Mouse (Mus musculus): ENCODE results near the gene Spata33. TPM values are rescaled to one million over a fixed set of nuclear protein-coding genes. Genes with fewer than 3 reads are reported as not detected.
"Not testable (repeated sequence)": the region's sequence is repeated elsewhere in the genome, so short reads cannot be mapped to it uniquely, and the experiment has no call there.

Gene Spata33
- polyA plus RNA-seq, 1 experiment from 2014 or later: 4.8 TPM

DNA sequence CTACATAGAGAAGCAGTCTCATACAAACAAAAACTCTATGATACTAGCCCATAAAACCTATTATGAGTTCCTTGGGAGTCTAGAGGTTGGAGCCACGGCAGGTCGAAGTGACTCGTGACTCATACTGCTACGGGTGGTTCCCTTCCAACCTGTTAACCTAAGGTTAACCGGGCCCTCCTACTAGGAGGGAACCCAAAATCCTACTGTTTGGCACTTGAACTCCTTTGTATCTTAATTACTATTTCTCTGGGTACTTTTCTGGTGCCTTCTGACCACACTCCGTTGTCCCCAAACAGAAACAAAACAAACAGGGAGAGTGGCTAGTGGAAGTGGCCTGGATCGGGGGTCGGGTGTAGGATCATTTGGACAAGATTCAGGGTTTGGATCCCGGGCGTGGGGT lies 756 bp upstream of the Spata33 start:
- Histone ChIP-seq H3K4me1 (ENCODE audit: insufficient read depth, low read depth, low read length) (peaks cover 8% of the 10 kb centered on the region; the same call in 1 of the 2 replicates), H3K4me3 (ENCODE audit: low read depth, low read length) (peak overlapping the region; percentile 73), H3K27ac (ENCODE audit: low read length) (peak overlapping the region; percentile 61), H3K4me2 (replicated peaks; ENCODE audit: low read depth, low read length) (peak overlapping the region; percentile 88), H3K36me3 (ENCODE audit: insufficient read depth, low read length) (peaks cover 12% of the 10 kb centered on the region; the same call in 1 of the 2 replicates), H3K27me3 (replicated peaks; ENCODE audit: insufficient read depth, low read length) (no peaks in the 10 kb centered on the region), H3K9ac (replicated peaks; ENCODE audit: low read depth) (peak overlapping the region; percentile 96), H3K9me3 (ENCODE audit: low read length) (no peaks in the 10 kb centered on the region)
- no peak for DNase-seq (ENCODE audit: low spot score)
- no peak for ATAC-seq
- TF ChIP-seq CTCF (IDR thresholded peaks at IDR 0.05) (no peak), EP300 (IDR thresholded peaks at IDR 0.05) (no peak)
- 27% methylated on average over 10 of the region's 10 CpGs for WGBS

DNA sequence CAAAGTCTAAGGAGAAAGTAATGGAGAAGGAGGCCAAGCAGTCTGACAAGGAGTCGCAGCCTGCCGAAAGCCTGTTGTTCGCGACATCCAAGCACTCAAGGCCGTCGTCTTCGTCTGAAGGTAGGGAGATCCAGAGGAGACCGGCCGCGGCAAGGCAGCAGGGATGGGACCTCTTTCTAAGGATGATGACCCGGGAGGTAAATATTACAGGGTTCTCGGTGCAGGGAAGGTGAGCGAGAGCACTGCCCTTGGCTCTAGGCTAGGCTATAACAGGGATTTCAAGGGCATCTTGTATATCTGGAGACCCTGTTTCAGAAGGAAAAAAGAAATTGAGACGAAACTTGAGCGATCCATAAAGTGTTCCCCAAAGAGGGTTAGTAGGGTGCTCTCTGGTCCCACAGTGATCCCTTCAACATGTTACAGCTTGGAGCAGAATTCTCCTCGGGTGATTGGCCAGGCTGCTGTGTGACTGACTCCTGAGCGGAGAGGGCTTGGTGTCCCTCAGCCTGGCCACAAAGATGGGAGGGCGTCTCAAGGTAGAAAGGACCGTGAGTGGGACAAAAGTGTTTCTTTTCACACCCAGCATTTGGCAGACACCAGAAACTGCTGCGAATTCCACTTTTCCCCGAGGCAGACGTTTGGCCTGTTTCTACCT lies 613 bp downstream of the Spata33 start:
- Histone ChIP-seq H3K9ac (replicated peaks; ENCODE audit: low read depth) (peak overlapping the region; percentile 96), H3K27ac (ENCODE audit: low read length) (0 out of 2 replicates have a peak overlapping the region, but pooled peaks have one; percentile 11), H3K4me3 (ENCODE audit: low read depth, low read length) (peak overlapping the region; percentile 73), H3K27me3 (replicated peaks; ENCODE audit: insufficient read depth, low read length) (no peaks in the 10 kb centered on the region), H3K4me1 (ENCODE audit: insufficient read depth, low read depth, low read length) (peaks cover 8% of the 10 kb centered on the region; the same call in 1 of the 2 replicates), H3K4me2 (replicated peaks; ENCODE audit: low read depth, low read length) (peak overlapping the region; percentile 88), H3K9me3 (ENCODE audit: low read length) (no peaks in the 10 kb centered on the region), H3K36me3 (ENCODE audit: insufficient read depth, low read length) (peaks cover 12% of the 10 kb centered on the region; the same call in 1 of the 2 replicates)
- TF ChIP-seq EP300 (IDR thresholded peaks at IDR 0.05): no peak
- no peak for TF ChIP-seq CTCF (IDR thresholded peaks at IDR 0.05)
- 12% methylated on average over 22 of the region's 22 CpGs for whole genome bisulfite sequencing
- peak; percentile 15 for ATAC-seq
- no peak for DNase-seq (ENCODE audit: low spot score)

DNA sequence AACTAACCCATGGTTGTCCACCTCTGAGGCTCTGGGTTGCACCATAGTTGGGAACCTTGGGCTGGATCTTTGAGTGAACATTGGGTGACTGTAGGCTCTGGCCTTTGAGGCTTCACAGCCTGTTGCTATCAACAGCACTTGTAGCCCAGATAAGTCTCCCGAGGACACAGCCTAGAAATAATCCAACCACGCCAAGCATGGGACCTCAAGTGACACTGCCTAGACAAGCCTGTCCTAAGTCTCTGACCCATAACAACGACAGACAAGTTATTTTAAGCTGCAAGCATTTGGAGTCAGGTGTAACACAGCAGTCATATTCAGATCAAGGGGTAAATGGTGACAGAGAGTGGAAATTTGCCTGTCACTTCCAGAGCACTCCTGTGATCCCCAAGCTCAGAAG lies 2.8 kb downstream of the Spata33 start:
- H3K27ac ChIP-seq (ENCODE audit: low read length): no peak overlapping the region
- ATAC-seq (no peak), DNase-seq (ENCODE audit: low spot score) (no peak)
- H3K9ac ChIP-seq (replicated peaks; ENCODE audit: low read depth): no peak overlapping the region
- H3K36me3 ChIP-seq (ENCODE audit: insufficient read depth, low read length): no peaks in the 10 kb centered on the region
- no peaks in the 10 kb centered on the region for H3K27me3 ChIP-seq (replicated peaks; ENCODE audit: insufficient read depth, low read length)
- 68% methylated on average over 3 of the region's 3 CpGs for WGBS
- peaks cover 8% of the 10 kb centered on the region; the same call in 1 of the 2 replicates for H3K4me1 ChIP-seq (ENCODE audit: insufficient read depth, low read depth, low read length)
- no peaks in the 10 kb centered on the region for H3K9me3 ChIP-seq (ENCODE audit: low read length)
- no peak overlapping the region for H3K4me2 ChIP-seq (replicated peaks; ENCODE audit: low read depth, low read length)
- no peak overlapping the region for H3K4me3 ChIP-seq (ENCODE audit: low read depth, low read length)
- no peak for TF ChIP-seq EP300 (IDR thresholded peaks at IDR 0.05)
- TF ChIP-seq CTCF (IDR thresholded peaks at IDR 0.05): no peak

DNA sequence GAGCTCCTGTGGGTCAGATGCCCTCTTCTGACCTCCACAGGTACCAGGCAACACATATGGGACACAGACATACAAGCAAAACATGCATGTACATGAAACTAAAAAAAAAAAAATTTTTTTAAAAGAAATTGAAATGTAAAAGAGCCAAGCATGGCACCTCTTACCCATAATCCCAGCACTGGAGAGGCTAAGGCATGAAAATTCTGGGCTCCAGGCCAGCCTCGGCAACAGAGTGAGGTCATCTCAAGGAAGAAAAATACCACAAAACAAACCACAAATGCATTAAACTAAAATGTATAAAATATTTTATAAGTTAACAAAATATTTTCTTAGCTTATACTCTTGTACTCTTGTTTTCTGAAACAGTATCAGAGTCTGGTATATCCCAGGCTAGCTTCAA lies 8.3 kb downstream of the Spata33 start:
- H3K36me3 ChIP-seq (ENCODE audit: insufficient read depth, low read length): no peaks in the 10 kb centered on the region
- no peaks in the 10 kb centered on the region for H3K9me3 ChIP-seq (ENCODE audit: low read length)
- DNase-seq (ENCODE audit: low spot score) (no peak), ATAC-seq (no peak)
- H3K27me3 ChIP-seq (replicated peaks; ENCODE audit: insufficient read depth, low read length): no peaks in the 10 kb centered on the region
- H3K4me2 ChIP-seq (replicated peaks; ENCODE audit: low read depth, low read length): no peak overlapping the region
- no peak for TF ChIP-seq CTCF (IDR thresholded peaks at IDR 0.05)
- no peak for TF ChIP-seq EP300 (IDR thresholded peaks at IDR 0.05)
- WGBS: 48% methylated on average over 1 of the region's 1 CpGs
- H3K4me3 ChIP-seq (ENCODE audit: low read depth, low read length): no peak overlapping the region
- no peak overlapping the region for H3K27ac ChIP-seq (ENCODE audit: low read length)
- H3K4me1 ChIP-seq (ENCODE audit: insufficient read depth, low read depth, low read length): 0 out of 2 replicates have a peak, but pooled peaks cover 3% of the 10 kb centered on the region
- H3K9ac ChIP-seq (replicated peaks; ENCODE audit: low read depth): no peak overlapping the region

DNA sequence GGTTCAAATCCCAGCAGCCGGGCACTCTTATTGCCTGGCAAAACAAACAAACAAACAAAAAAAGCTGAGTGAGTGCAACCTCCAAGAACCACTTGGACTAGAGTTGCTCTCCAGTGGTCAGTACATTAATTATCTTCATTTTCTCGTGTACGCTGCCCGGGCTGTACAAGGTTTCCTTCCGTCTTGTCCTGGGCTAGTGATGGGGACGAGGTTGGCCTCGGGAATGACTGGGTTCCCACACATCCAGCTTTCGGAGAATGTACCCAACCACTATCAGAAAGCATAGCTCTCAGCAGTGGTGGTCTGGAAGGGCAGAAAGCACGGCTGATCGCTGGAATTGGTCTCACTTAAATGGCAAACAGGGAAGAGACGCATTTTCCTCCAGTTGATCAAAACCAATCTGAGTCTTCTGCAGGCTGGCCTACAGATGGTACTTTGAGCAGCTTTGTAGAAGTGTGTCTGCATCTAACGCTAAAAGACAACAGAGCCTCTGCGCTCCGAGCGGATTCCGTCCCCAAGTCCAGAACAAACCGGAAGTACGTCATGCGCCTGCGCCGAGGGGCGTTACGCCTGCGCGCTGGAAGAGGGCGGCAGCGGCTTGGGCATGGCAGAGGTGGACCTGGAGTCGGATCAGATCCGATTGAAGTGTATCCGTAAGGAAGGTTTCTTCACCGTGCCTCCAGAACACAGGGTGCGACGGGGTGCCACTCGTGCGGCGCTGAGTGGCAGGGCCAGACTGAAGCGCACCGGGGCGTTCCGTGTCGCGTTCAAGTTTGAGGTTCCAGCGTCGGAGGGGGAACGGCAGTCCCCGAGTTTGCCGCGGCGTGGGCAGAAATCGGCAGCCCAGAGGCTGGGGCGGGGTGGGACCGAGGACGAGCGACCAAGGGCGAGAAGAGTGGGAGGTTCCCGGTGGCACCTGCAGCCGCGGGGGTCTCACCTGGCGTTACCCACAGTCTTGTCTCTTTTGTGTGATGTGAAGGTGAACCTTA lies 11.9 kb downstream of the Spata33 start, which contains the start of gene Cdk10:
Cdk10 (plus strand) TSS at position 565 of the 989 bp plus-strand sequence.
- peak; percentile 93 for DNase-seq (ENCODE audit: low spot score)
- Histone ChIP-seq H3K4me1 (ENCODE audit: insufficient read depth, low read depth, low read length) (peaks cover 3% of the 10 kb centered on the region; the same call in 1 of the 2 replicates), H3K4me3 (ENCODE audit: low read depth, low read length) (peak within 1 kb of the TSS; percentile 60), H3K36me3 (ENCODE audit: insufficient read depth, low read length) (no peaks in the 10 kb centered on the region), H3K9ac (replicated peaks; ENCODE audit: low read depth) (peak within 1 kb of the TSS; percentile 81), H3K9me3 (ENCODE audit: low read length) (no peaks in the 10 kb centered on the region), H3K27ac (ENCODE audit: low read length) (peak within 1 kb of the TSS; percentile 86), H3K4me2 (replicated peaks; ENCODE audit: low read depth, low read length) (peak within 1 kb of the TSS; percentile 91), H3K27me3 (replicated peaks; ENCODE audit: insufficient read depth, low read length) (no peaks in the 10 kb centered on the region)
- WGBS: 2% methylated on average over 59 of the region's 59 CpGs
- TF ChIP-seq CTCF (IDR thresholded peaks at IDR 0.05) (peak; percentile 13; the same call in 1 of the 2 replicates), EP300 (IDR thresholded peaks at IDR 0.05) (no peak)
- ATAC-seq: peak; percentile 95

DNA sequence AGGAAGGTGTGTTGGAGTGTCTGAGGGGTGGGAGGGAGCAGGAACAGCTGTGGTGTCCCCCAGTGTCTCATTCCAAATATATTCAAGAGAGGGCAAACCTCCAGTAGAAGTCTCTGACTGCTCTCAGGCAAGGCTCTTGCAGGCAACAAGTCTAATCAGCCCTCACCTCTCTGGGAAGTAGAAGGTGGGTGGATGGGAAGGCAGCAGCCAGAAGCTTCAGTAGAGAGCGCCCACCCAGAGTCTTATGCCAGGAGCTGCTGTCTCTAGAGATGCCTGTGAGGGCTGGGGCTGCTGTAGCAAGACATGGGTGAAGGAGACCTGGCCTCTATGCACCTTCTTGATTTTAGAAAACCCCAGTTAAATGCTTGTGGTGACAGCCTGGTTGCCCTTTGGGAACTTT lies 15.8 kb downstream of the Spata33 start:
- no peaks in the 10 kb centered on the region for H3K27me3 ChIP-seq (replicated peaks; ENCODE audit: insufficient read depth, low read length)
- no peak overlapping the region for H3K9ac ChIP-seq (replicated peaks; ENCODE audit: low read depth)
- ATAC-seq: no peak
- no peak for TF ChIP-seq CTCF (IDR thresholded peaks at IDR 0.05)
- TF ChIP-seq EP300 (IDR thresholded peaks at IDR 0.05): no peak
- H3K4me2 ChIP-seq (replicated peaks; ENCODE audit: low read depth, low read length): no peak overlapping the region
- H3K4me1 ChIP-seq (ENCODE audit: insufficient read depth, low read depth, low read length): peaks cover 3% of the 10 kb centered on the region; the same call in 1 of the 2 replicates
- no peak overlapping the region for H3K27ac ChIP-seq (ENCODE audit: low read length)
- no peak for DNase-seq (ENCODE audit: low spot score)
- no peaks in the 10 kb centered on the region for H3K9me3 ChIP-seq (ENCODE audit: low read length)
- WGBS: 100% methylated on average over 1 of the region's 1 CpGs
- H3K4me3 ChIP-seq (ENCODE audit: low read depth, low read length): no peak overlapping the region
- H3K36me3 ChIP-seq (ENCODE audit: insufficient read depth, low read length): no peaks in the 10 kb centered on the region

- H3K27ac ChIP-seq (ENCODE audit: low read length); DNase-seq (ENCODE audit: low spot score); H3K4me2 ChIP-seq (replicated peaks; ENCODE audit: low read depth, low read length); H3K9me3 ChIP-seq (ENCODE audit: low read length); ATAC-seq; H3K4me1 ChIP-seq (ENCODE audit: insufficient read depth, low read depth, low read length); H3K27me3 ChIP-seq (replicated peaks; ENCODE audit: insufficient read depth, low read length); H3K36me3 ChIP-seq (ENCODE audit: insufficient read depth, low read length); H3K4me3 ChIP-seq (ENCODE audit: low read depth, low read length); H3K9ac ChIP-seq (replicated peaks; ENCODE audit: low read depth): not testable (repeated sequence)
- 74% methylated on average over 11 of the region's 11 CpGs for WGBS
Measured at GRCm38 (mm10) chr8:123230326-123230725, 17.7 kb downstream of the Spata33 start.
